Mouse (Mus musculus) CD4-positive, CD25-positive, alpha-beta regulatory T cell, adult 9 weeks (primary cell): Measurements from ENCODE around the gene Abca9. TPM values are rescaled to one million over a fixed set of nuclear protein-coding genes. Genes with fewer than 3 reads are reported as not detected.

Experiments used
- polyA plus RNA-seq: library from polyadenylated mRNA; unstranded; fragments of 100-300 nt; shearing (Covaris generic); gene quantifications from one replicate; pipeline ENCODE4 v1.2.1, GENCODE M21; 2017

Gene Abca9
- polyA plus RNA-seq, result not detected

DNA sequence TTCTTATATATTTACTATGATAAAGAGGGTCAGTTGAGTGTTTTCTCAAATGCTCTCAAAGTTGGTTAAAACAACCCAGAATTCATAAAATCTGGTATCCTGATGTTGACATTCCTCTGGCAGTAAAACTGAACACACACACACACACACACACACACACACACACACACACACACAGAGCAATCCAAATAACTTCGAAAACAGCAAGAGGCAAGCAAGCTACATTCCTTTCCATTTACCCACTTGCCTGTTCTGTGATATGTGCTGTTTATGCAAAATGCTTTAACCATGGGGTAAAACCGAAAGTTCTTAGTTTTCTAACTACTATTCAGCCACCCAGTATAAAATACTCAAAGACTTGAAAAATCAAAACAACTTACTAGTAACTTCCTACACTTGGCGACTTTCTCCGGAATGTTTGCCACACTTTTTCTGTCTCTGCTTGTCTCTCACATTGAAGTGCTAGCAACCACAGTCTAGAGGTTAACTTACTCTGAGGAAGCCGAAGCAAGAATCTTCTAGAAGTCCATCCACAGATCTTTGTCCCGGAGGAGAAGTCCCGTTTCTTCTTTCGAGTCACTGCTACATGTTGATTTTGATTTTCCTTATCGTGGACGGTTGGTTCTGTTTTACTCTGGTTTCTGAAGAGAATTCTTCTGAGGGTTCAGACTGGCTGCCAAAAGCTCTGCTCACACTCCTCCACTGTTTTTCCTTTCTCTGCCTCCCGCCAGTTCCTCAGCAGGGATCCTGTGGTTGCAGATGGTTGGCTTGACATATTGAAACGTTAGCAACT is at the start of gene Abca9:
Gene Abca9 (minus strand): TSS at position 738 of the 793 bp plus-strand sequence.

GRCm38 (mm10) chr11:110095858-110096257 is 72.1 kb downstream of the Abca9 start, which contains the start of gene Abca8a:
Abca8a (minus strand) TSS chr11:110095978.

Other genes with a start within 250 kb of the Abca9 start
- not detected for gene Abca8b, start 172.4 kb downstream of the Abca9 start, polyA plus RNA-seq
- gene Abca8a, start 72.2 kb downstream of the Abca9 start, polyA plus RNA-seq, result not detected
- gene Abca6, start 83.6 kb upstream of the Abca9 start, polyA plus RNA-seq, result not detected
- gene Abca5, start 169.5 kb upstream of the Abca9 start, polyA plus RNA-seq, result 1.2 TPM
- 10.4 TPM for gene Map2k6, start 230.9 kb upstream of the Abca9 start, polyA plus RNA-seq